Mouse (Mus musculus): ENCODE data around the gene Plpp6. TPM values are rescaled to one million over a fixed set of nuclear protein-coding genes. Genes with fewer than 3 reads are reported as not detected.

Plpp6 gene
- 10 to 100 TPM; 42.5 to 50.6 TPM for total RNA-seq (2021)
- long read RNA-seq, experiment 1, transcript Plpp6-201 (1 exons, 2,859 nt), result major isoform, 49 of 49 reads
- long read RNA-seq, experiment 1, partial matches to known transcripts, result 0 of 49 reads
- long read RNA-seq, experiment 1, other reads (novel, unspliced or antisense), result 0 of 49 reads
- long read RNA-seq, experiment 2, transcript Plpp6-201 (1 exons, 2,859 nt), result major isoform, 60 of 60 reads
- long read RNA-seq, experiment 2, partial matches to known transcripts, result 0 of 60 reads
- long read RNA-seq, experiment 2, other reads (novel, unspliced or antisense), result 0 of 60 reads

GRCm38 (mm10) chr19:28963842-28964551 is at the start of gene Plpp6:
Gene Plpp6, plus strand, starts transcription at chr19:28963953.
- DNase-seq (ENCODE audit: low spot score in 2 of 2), result peak; percentile 71 to 80

GRCm38 (mm10) chr19:28914598-28914997 is 49.2 kb upstream of the Plpp6 start:
- DNase-seq (ENCODE audit: low spot score in 2 of 2), result no peak

- no peak for DNase-seq (ENCODE audit: low spot score in 2 of 2)
Observed at GRCm38 (mm10) chr19:28915602-28916250, 48.0 kb upstream of the Plpp6 start.

- no peak for DNase-seq (ENCODE audit: low spot score in 2 of 2)
Observed at GRCm38 (mm10) chr19:28916492-28916891, 47.3 kb upstream of the Plpp6 start.

GRCm38 (mm10) chr19:28917839-28918238 is 45.9 kb upstream of the Plpp6 start:
- DNase-seq (ENCODE audit: low spot score in 2 of 2), result no peak

DNA sequence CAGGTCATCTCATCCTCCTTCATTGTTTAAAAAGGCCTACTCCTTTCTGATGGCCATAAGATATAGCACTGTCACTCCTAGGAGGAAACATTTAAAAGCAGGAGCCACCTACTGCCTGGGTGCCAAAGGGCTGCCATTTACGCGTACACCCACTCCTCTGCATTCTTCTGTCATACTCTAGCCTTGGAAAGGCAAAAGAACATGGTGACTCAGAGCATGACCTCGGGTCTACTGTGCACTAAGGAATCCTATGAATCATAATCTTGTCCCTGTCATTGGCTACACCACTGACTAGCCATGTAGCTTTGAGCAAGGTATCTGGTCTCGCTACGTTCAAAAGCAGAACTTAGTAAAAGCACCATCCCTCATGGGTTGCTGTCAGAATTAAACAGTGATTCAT is 37.4 kb upstream of the Plpp6 start:
- DNase-seq (ENCODE audit: low spot score in 2 of 2), result no peak

GRCm38 (mm10) chr19:28927396-28927795 is 36.4 kb upstream of the Plpp6 start:
- DNase-seq (ENCODE audit: low spot score in 2 of 2), result no peak

DNA sequence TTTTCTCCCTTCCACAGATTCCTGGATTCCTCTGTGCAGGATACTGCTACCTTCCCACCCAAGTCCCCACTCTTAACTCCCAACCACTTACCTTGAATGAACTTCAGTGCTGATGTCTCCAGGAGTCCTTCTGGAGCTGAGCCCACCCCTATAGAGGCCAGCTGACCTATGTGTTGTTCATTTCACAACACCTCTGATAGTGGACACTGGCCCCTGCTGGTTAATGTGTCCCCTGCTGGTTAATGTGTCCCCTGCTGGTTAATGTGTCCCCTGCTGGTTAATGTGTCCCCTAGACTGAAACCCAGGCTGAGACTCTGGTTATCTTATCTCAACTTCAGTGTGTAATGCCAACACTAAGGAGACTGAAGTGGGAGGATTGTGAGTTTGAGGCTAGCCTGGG is 34.7 kb upstream of the Plpp6 start:
- no peak for DNase-seq (ENCODE audit: low spot score in 2 of 2)

DNA sequence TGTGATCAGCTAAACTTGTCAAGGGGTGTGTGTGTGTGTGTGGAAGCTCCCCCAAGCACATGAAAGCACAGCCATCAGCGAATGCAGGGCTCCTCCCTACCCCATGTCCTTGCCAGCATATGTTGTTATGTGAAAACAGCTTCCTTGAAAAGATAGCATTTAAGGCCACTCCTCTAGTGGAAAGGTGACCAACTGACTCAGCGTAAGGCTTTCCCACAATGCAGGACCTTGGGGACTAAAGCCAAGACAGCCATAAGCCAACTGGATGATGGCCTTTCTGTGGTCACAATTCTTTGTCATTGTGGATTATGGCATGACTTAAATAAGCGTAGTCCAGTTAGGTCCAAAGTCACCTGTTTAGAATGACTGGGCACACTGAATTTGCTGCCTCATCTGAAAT is 28.9 kb upstream of the Plpp6 start:
- no peak for DNase-seq (ENCODE audit: low spot score in 2 of 2)

GRCm38 (mm10) chr19:28940135-28940874 is 23.4 kb upstream of the Plpp6 start:
- DNase-seq (ENCODE audit: low spot score in 2 of 2), result no peak

DNA sequence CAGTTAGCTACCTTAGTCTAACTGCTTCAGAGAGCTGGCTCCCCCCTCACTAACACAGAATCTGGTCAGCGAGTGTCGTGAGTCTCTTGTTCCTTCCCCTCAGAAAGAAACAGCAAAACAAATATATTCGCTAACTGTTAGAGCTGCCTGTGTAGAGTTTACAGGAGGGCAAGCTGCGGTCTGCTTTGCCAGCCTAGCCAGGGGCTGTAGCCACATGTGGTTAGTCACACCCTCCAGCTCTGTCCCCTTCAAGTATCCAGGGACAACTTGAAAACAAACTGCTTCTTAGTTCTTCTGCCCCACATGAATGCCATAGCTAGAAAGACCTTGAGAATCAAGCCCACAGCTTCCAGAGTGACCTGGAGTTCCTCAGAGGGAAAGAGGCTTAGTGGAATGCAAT is 22.5 kb upstream of the Plpp6 start:
- no peak for DNase-seq (ENCODE audit: low spot score in 2 of 2)

- DNase-seq (ENCODE audit: low spot score in 2 of 2), result peak in 1 of 2 experiments; percentile 50
Observed at GRCm38 (mm10) chr19:28946782-28947181, 17.0 kb upstream of the Plpp6 start.

- DNase-seq (ENCODE audit: low spot score in 2 of 2), result no peak
Observed at GRCm38 (mm10) chr19:28947311-28947710, 16.4 kb upstream of the Plpp6 start.

DNA sequence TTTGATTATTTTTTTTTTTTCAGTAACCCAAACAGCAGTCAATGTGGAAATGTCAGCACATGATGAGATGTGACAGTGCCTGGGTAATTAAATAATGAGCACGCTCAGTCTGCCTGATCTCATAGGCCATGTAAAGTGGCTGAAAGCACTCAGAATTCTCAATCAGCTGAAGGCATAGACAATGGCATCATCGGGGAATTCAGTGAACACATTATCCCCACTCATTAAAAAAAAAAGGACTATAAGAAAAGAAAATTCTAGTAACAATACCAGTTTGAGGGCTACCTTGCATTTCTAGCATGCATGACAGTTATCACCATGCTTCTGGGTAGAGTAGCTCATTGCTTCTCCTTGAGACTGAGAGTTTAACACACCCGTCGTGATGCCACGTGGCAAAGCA is 12.5 kb upstream of the Plpp6 start:
- no peak for DNase-seq (ENCODE audit: low spot score in 2 of 2)

GRCm38 (mm10) chr19:28963113-28963512 is 640 bp upstream of the Plpp6 start:
- peak in 1 of 2 experiments; percentile 58 for DNase-seq (ENCODE audit: low spot score in 2 of 2)

GRCm38 (mm10) chr19:28963513-28963841 is 276 bp upstream of the Plpp6 start:
- no peak for DNase-seq (ENCODE audit: low spot score in 2 of 2)

DNA sequence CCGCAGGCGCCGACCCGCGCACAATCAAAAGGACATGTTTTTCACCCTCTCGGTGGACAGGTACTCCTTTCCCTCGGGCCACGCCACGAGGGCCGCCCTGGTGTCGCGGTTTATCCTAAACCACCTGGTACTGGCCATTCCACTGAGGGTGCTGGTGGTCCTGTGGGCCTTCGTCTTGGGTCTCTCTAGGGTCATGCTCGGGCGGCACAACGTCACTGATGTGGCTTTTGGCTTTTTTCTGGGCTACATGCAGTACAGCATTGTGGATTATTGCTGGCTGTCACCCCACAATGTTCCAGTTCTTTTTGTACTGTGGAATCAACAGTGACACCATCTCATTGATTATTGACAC is 775 bp downstream of the Plpp6 start:
- no peak for DNase-seq (ENCODE audit: low spot score in 2 of 2)

GRCm38 (mm10) chr19:28967652-28968051 is 3.9 kb downstream of the Plpp6 start, which contains the start of gene 4430402I18Rik:
Gene 4430402I18Rik, minus strand, starts transcription at chr19:28967800.
- DNase-seq (ENCODE audit: low spot score in 2 of 2), result no peak

DNA sequence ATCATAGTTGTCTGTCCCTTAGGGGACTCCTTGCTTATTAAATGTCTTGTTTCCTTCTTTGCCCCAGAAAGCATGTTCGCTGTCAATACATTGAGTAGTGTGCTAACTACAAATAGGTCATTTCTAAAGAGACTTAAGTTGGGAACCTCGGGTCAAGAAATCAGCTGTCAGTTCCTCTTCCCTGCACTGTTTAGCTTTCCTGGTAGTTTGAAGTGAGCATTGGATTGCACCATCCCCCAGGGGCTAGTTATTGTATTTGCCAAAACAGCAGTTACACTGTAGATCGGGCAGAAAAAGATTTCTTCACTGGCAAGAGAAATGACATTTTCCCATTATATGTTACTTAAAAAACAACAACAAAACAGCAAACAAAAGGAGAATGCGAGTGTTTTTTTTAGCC is 4.4 kb downstream of the Plpp6 start:
- no peak for DNase-seq (ENCODE audit: low spot score in 2 of 2)

DNA sequence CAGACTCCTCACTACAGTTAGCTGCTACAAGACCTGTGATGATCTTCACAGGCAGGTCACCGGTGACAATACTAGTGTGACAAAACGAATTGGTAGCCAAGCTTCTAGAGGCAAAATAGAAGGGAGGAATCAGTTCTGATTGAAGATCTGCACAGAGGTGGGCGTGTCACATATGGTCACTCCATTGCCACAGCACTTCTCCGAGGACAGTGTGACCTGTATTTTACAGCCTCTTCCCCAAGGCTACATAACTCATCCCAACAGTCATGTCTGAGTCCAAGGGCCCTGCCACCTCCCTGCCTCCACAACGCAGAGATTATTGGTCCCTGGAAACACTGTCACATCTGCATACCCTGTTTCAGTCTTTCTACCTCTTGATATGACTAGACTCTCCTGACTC is 5.5 kb downstream of the Plpp6 start:
- no peak for DNase-seq (ENCODE audit: low spot score in 2 of 2)

DNA sequence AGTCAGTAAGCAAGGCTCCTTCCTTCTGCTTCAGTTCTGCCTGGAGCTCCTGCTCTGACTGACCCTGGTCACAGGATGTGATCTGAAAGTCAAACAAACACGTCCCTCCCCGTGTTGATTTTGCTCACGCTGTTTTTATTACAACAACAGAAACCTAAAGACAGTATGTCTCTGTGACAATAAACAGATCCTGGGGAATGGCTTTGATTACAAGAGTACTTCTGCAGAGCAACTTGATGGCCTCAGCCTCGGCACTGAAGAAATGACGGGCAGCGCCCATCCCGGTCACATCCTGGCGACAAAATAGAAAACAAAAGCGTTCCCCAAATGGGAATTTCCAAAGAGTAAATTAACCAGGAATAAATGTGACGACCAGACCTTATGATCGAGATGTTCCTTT is 6.5 kb downstream of the Plpp6 start:
- no peak for DNase-seq (ENCODE audit: low spot score in 2 of 2)

All from layer of hippocampus, postnatal 14 days (tissue).